Mouse (Mus musculus): ENCODE data around the gene Uso1. TPM values are rescaled to one million over a fixed set of nuclear protein-coding genes. Genes with fewer than 3 reads are reported as not detected.

Uso1 gene
- 37.0 and 38.8 TPM in 2 replicates for polyA plus RNA-seq (2016; fragmentation: Nextera tagmentation; extraction: Ambion mirVana)

- 2% methylated on average over 52 of the region's 59 CpGs for WGBS
- peak; percentile 98 for DNase-seq (ENCODE audit: extremely low spot score, low spot score)
- Histone ChIP-seq H3K4me3 (peak within 1 kb of the TSS; percentile 89), H3K36me3 (replicated peaks) (peaks cover 2% of the 10 kb centered on the region; the same call in 1 of the 2 replicates), H3K27me3 (ENCODE audit: poor library complexity, severe bottlenecking) (peaks cover 8% of the 10 kb centered on the region), H3K9me3 (no peaks in the 10 kb centered on the region), H3K27ac (peak within 1 kb of the TSS; percentile 92), H3K4me1 (peaks cover 31% of the 10 kb centered on the region)
Observed at GRCm38 (mm10) chr5:92137239-92138046, at the start of gene Uso1. Gene Uso1 (plus strand): TSS chr5:92137938.

- no peak for DNase-seq (ENCODE audit: extremely low spot score, low spot score)
- Histone ChIP-seq H3K4me1 (peaks cover 11% of the 10 kb centered on the region), H3K9me3 (no peaks in the 10 kb centered on the region), H3K36me3 (replicated peaks) (no peaks in the 10 kb centered on the region), H3K27ac (no peak overlapping the region), H3K4me3 (no peak overlapping the region), H3K27me3 (ENCODE audit: poor library complexity, severe bottlenecking) (no peaks in the 10 kb centered on the region)
- 56% methylated on average over 15 of the region's 15 CpGs for WGBS
Observed at GRCm38 (mm10) chr5:92093263-92094061, 44.3 kb upstream of the Uso1 start.

GRCm38 (mm10) chr5:92094062-92094415, 43.7 kb upstream of the Uso1 start:
- Histone ChIP-seq H3K27ac (no peak overlapping the region), H3K27me3 (ENCODE audit: poor library complexity, severe bottlenecking) (no peaks in the 10 kb centered on the region), H3K36me3 (replicated peaks) (no peaks in the 10 kb centered on the region), H3K4me3 (no peak overlapping the region), H3K4me1 (peaks cover 11% of the 10 kb centered on the region), H3K9me3 (no peaks in the 10 kb centered on the region)
- no peak for DNase-seq (ENCODE audit: extremely low spot score, low spot score)
- WGBS = 86% methylated on average over 3 of the region's 3 CpGs

GRCm38 (mm10) chr5:92096786-92097185, 41.0 kb upstream of the Uso1 start:
- Histone ChIP-seq H3K36me3 (replicated peaks) (no peaks in the 10 kb centered on the region), H3K27me3 (ENCODE audit: poor library complexity, severe bottlenecking) (no peaks in the 10 kb centered on the region), H3K9me3 (no peaks in the 10 kb centered on the region), H3K4me1 (peaks cover 11% of the 10 kb centered on the region), H3K27ac (no peak overlapping the region), H3K4me3 (no peak overlapping the region)
- WGBS = 93% methylated on average over 6 of the region's 6 CpGs
- no peak for DNase-seq (ENCODE audit: extremely low spot score, low spot score)

- Histone ChIP-seq H3K4me3 (no peak overlapping the region), H3K9me3 (no peaks in the 10 kb centered on the region), H3K27me3 (ENCODE audit: poor library complexity, severe bottlenecking) (no peaks in the 10 kb centered on the region), H3K27ac (no peak overlapping the region), H3K4me1 (peaks cover 11% of the 10 kb centered on the region), H3K36me3 (replicated peaks) (no peaks in the 10 kb centered on the region)
- no peak for DNase-seq (ENCODE audit: extremely low spot score, low spot score)
- WGBS = 94% methylated on average over 4 of the region's 4 CpGs
Observed at GRCm38 (mm10) chr5:92097779-92098178, 40.0 kb upstream of the Uso1 start.

GRCm38 (mm10) chr5:92098351-92099109, 39.2 kb upstream of the Uso1 start:
- peaks cover 4% of the 10 kb centered on the region for H3K4me1 ChIP-seq
- no peak for DNase-seq (ENCODE audit: extremely low spot score, low spot score)
- 63% methylated on average over 13 of the region's 13 CpGs for WGBS
- H3K36me3 ChIP-seq (replicated peaks) = no peaks in the 10 kb centered on the region
- H3K27ac ChIP-seq = no peak overlapping the region
- H3K27me3 ChIP-seq (ENCODE audit: poor library complexity, severe bottlenecking) = no peaks in the 10 kb centered on the region
- no peaks in the 10 kb centered on the region for H3K9me3 ChIP-seq
- H3K4me3 ChIP-seq = no peak overlapping the region

GRCm38 (mm10) chr5:92101601-92102000, 36.1 kb upstream of the Uso1 start:
- Histone ChIP-seq H3K4me1 (peaks cover 4% of the 10 kb centered on the region; the same call in 1 of the 2 replicates), H3K27ac (no peak overlapping the region), H3K9me3 (no peaks in the 10 kb centered on the region), H3K4me3 (no peak overlapping the region), H3K36me3 (replicated peaks) (no peaks in the 10 kb centered on the region), H3K27me3 (ENCODE audit: poor library complexity, severe bottlenecking) (no peaks in the 10 kb centered on the region)
- DNase-seq (ENCODE audit: extremely low spot score, low spot score) = no peak
- 90% methylated on average over 8 of the region's 8 CpGs for WGBS

GRCm38 (mm10) chr5:92103062-92103461, 34.7 kb upstream of the Uso1 start:
- Histone ChIP-seq H3K27ac (no peak overlapping the region), H3K4me3 (no peak overlapping the region), H3K36me3 (replicated peaks) (no peaks in the 10 kb centered on the region), H3K4me1 (peaks cover 6% of the 10 kb centered on the region; the same call in 1 of the 2 replicates), H3K9me3 (no peaks in the 10 kb centered on the region), H3K27me3 (ENCODE audit: poor library complexity, severe bottlenecking) (no peaks in the 10 kb centered on the region)
- no peak for DNase-seq (ENCODE audit: extremely low spot score, low spot score)
- 77% methylated on average over 6 of the region's 6 CpGs for WGBS

- H3K27me3 ChIP-seq (ENCODE audit: poor library complexity, severe bottlenecking) = no peaks in the 10 kb centered on the region
- peaks cover 6% of the 10 kb centered on the region; the same call in 1 of the 2 replicates for H3K4me1 ChIP-seq
- DNase-seq (ENCODE audit: extremely low spot score, low spot score) = no peak
- no peak overlapping the region for H3K27ac ChIP-seq
- no peaks in the 10 kb centered on the region for H3K9me3 ChIP-seq
- no peak overlapping the region for H3K4me3 ChIP-seq
- WGBS = 76% methylated on average over 13 of the region's 13 CpGs
- no peaks in the 10 kb centered on the region for H3K36me3 ChIP-seq (replicated peaks)
Observed at GRCm38 (mm10) chr5:92103816-92104415, 33.8 kb upstream of the Uso1 start.

GRCm38 (mm10) chr5:92106327-92107125, 31.2 kb upstream of the Uso1 start:
- no peak overlapping the region for H3K27ac ChIP-seq
- peaks cover 6% of the 10 kb centered on the region; the same call in 1 of the 2 replicates for H3K4me1 ChIP-seq
- H3K36me3 ChIP-seq (replicated peaks) = no peaks in the 10 kb centered on the region
- H3K27me3 ChIP-seq (ENCODE audit: poor library complexity, severe bottlenecking) = no peaks in the 10 kb centered on the region
- 49% methylated on average over 10 of the region's 10 CpGs for WGBS
- H3K9me3 ChIP-seq = no peaks in the 10 kb centered on the region
- no peak overlapping the region for H3K4me3 ChIP-seq
- DNase-seq (ENCODE audit: extremely low spot score, low spot score) = no peak

- no peaks in the 10 kb centered on the region for H3K27me3 ChIP-seq (ENCODE audit: poor library complexity, severe bottlenecking)
- H3K4me1 ChIP-seq = peaks cover 9% of the 10 kb centered on the region
- no peak for DNase-seq (ENCODE audit: extremely low spot score, low spot score)
- H3K36me3 ChIP-seq (replicated peaks) = no peaks in the 10 kb centered on the region
- no peak overlapping the region for H3K4me3 ChIP-seq
- H3K27ac ChIP-seq = no peak overlapping the region
- H3K9me3 ChIP-seq = no peaks in the 10 kb centered on the region
- WGBS = 91% methylated on average over 4 of the region's 4 CpGs
Observed at GRCm38 (mm10) chr5:92107282-92107681, 30.5 kb upstream of the Uso1 start.
